Mouse (Mus musculus): ENCODE results near the gene Fancf. TPM values are rescaled to one million over a fixed set of nuclear protein-coding genes. Genes with fewer than 3 reads are reported as not detected.

Gene Fancf
- total RNA-seq (2021), result 1 to 10 TPM; 5.2 to 5.3 TPM

DNA sequence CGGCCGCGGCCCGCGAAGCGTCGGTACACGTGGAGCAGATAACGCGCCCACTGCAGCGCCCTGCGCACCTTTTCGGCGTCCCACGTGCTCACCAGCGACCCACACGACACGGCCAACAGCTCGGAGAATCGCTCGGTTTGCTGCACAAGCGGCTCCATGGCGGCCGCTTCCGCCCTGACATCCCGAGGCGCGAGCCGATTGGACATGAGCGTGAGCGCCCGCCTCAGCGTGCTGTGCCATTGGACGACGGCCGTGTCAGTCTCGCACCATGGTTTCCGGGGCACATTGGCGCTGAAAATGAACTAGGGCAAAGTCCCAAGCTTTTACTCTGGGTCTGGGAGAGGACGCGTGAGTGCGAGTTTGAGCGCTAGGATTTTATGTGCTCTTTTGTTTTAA lies at the start of gene Fancf:
Fancf (minus strand) TSS at position 171 of the 396 bp plus-strand sequence.
- peak; percentile 97 to 98 for DNase-seq (ENCODE audit: extremely low spot score in 1 of 2, low spot score in 2 of 2)
- intact Hi-C loops (cut with DNase I), result loop anchor here (5.0 kb wide), 1 partner anchor 110 kb away; no protein-coding TSS in a partner anchor

DNA sequence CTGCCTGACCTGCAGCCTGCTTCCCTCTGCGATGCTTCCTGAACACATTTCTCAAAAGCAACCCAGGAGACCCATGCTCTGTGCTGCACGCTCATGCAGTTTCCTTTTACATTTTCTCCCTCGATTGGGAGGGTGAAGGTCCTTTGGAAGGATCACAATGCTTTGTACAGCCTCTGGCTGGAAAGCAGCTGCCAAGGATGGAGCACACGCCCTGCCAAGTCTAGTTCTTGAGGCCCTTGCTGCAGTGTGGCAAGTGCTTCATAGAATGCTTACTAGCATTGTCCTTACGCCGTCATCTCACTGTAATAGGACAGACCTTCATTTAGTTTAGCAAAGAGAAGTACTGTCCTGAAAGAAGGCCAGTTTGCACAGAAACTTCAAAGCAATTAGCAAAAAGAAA lies 37.0 kb upstream of the Fancf start:
- DNase-seq (ENCODE audit: extremely low spot score in 1 of 2, low spot score in 2 of 2), result no peak
- intact Hi-C loops (cut with DNase I), result no loop called here

DNA sequence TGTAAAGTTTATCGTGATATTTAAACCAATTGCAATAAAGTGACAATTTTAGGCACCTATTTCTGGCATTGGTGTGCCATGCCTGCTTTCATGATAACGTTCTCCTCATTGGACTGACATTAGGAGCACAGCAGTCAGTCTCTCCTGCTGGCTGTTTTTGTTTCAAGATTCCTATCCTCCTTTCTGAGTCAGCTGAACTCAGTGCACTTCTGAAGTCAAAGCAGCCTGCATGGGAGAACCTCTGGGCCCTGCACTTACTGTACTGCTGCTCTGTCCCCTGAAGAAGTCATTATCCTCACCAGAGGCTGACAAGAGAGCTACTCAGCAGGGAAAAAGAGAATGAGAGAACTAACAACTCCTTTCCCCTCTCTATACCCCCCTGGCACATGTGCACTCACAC lies 32.9 kb upstream of the Fancf start:
- intact Hi-C loops (cut with DNase I), result no loop called here
- DNase-seq (ENCODE audit: extremely low spot score in 1 of 2, low spot score in 2 of 2), result no peak

DNA sequence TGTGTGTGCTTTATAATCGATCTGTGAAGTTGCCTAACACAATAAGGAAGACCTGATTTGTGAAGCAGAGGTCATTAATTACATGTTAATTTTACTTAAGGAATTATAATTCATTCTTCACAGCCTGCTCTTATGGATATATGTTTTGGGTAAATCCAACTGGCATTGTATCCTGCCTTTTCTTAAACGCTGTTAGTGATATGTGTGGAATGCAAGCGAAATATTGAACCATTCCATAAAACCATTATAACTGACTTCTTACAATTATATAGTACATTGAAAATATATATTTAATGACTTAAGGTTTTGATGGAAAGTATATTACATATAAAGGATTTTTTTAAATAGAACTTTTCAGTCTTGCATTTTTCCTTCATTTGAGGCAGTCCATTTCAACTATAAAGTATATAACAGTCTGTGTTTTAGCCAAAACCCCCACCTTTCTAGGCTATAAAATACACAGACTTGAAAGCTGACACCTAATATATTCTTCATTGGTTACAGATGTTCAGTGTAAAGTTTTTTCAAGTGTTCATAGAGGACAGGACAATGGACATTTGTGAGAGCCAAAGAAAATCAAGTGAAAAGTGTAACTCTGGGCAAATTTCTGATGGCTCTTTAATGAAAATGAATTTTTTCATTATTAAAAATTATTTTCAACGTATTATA lies 32.2 kb upstream of the Fancf start:
- intact Hi-C loops (cut with DNase I), result no loop called here
- no peak for DNase-seq (ENCODE audit: extremely low spot score in 1 of 2, low spot score in 2 of 2)

DNA sequence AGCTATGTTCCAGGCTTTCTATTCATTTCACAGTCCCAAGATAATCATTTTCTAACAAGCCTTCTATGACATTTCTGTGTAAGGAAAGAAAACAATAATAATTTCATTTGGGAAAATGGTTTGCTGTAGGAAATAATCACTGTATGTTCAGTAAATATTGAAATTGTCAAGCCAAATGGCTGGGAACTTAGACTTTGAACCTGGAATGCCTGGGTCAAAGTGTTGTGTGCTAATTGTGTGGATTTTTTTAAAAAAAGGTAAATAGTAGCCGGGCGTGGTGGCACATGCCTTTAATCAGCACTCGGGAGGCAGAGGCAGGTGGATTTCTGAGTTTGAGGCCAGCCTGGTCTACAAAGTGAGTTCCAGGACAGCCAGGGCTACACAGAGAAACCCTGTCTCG lies 30.9 kb upstream of the Fancf start:
- intact Hi-C loops (cut with DNase I), result no loop called here
- DNase-seq (ENCODE audit: extremely low spot score in 1 of 2, low spot score in 2 of 2), result no peak

DNA sequence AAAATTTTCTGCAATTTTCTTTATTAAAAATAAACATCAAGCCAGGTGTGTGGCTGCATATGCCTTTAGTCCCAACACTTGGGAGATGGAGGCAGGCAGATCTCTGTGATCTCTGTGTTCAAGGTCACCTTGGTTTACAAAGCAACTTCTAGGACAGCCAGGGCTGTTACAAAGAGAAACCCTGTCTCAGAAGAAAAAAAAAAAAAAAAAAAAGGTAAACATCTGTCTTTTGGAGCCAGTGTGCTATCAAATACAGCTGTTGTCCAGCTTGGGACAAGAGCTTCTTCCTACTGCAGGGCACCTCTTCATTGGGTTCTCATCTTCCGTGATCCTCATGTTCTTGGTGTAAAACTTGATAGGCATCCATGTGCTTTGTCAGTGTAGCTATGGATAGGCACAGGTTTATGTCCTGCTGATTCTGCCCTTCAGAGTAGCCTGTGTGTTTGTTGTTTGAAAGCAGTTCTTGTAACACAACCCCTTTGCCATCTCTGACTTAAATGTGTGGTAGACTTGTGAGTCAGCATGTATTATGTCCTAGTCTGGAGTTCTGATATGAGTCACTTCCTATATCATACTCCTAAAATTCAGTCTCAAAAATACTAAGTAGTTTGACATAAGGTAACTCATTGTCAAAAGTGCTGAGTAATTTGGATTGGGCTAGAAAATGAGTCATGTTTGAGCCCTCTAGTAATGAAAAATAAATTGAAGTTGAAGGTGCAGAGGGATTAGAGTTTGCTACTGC lies 30.3 kb upstream of the Fancf start:
- intact Hi-C loops (cut with DNase I), result no loop called here
- no peak for DNase-seq (ENCODE audit: extremely low spot score in 1 of 2, low spot score in 2 of 2)

DNA sequence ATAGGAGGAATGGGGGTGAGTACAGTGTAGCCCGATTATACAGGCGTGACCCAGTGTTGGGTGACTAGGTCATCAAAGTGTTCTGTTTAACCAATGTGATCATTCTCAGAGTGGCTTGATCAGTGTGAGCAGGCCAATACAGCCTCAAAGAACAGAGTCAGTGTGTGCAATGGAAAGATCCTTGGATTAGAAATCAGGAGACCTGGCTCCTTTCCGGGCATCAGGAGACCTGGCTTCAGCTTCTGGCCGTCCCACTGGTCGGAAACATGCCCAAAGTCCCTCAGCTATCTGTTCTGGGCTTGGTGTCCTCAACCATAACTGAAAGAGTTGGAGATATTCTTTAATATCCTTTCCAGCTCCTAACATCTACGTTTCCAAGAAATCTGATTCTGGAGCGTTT lies 27.5 kb upstream of the Fancf start:
- intact Hi-C loops (cut with DNase I), result no loop called here
- DNase-seq (ENCODE audit: extremely low spot score in 1 of 2, low spot score in 2 of 2), result no peak

DNA sequence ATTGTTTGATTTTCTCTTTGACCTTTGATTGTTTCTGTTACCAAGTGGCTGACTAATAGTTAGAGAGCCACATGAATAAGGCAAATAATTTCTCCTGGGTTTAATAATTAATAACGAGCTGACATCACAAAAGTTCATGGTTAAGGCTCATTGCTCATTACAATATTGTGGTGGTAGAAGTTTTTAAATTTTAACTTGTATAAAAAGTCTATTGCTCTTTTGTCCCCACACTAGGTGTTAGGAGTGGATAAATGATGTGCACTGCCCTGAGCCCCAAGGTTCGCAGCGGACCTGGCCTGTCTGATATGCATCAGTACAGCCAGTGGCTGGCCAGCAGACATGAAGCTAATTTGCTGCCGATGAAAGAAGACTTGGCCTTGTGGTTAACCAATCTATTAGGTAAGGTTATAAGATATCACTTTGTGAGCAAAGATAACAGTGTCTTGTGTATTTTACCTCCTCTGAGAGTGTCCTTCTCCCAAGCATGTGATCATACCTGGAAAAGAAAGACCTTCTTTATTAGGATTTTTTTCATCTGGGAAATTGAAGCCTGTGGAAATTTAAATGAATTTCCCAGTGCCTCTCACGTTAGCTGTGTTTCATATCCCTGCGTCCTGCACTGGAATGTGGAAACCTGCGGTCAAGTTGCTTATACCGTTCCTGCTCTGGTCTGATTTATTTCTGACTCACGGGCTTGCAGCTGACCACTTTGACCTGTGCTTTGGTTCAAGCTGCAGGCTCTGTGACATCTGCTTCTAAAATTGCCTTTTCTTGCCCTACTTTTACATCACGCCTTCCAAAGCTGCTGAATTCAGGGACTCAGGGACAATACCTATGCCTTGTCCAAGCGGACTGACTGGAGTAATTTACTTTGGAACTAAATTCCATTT lies 25.9 kb upstream of the Fancf start:
- intact Hi-C loops (cut with DNase I), result no loop called here
- DNase-seq (ENCODE audit: extremely low spot score in 1 of 2, low spot score in 2 of 2), result no peak

DNA sequence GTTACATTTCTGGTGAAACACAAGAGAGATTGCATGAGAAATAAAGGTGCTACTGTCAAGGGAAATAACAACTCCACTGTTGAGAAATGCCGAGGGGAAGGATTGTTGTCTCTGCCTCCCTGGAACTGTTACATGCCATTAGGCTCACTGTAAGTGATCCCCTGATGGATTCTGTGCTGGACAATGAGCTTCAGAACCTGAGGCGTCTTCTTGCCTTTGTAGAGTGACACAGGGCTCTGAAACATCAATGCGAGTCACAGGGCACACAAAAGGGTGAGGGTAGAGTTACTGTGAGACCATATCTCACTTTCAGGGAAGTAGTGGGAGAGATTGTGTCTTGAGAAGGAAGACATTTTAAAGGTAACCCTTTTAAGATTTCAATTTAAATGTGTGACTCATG lies 23.3 kb upstream of the Fancf start:
- intact Hi-C loops (cut with DNase I), result no loop called here
- no peak for DNase-seq (ENCODE audit: extremely low spot score in 1 of 2, low spot score in 2 of 2)

DNA sequence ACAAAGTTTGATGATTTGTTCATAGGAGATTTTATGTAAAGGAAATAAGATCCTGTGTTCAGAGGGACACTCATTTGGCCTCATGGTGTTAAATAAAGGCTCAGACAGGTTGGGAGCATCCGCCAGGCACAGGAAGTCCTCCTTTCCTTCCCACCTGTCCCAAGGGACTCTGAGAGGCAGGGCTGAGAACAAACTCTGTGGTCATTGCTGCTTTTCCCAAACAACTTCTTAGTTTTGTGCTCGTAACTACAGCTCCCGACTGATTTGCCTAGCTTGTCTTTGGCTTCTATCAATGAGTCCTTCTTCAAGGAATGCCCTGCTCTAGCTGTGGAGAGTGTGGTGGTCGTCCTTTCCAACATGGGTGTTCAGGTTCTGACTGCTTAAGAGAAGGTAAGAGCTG lies 18.1 kb upstream of the Fancf start:
- intact Hi-C loops (cut with DNase I), result no loop called here
- DNase-seq (ENCODE audit: extremely low spot score in 1 of 2, low spot score in 2 of 2), result no peak

DNA sequence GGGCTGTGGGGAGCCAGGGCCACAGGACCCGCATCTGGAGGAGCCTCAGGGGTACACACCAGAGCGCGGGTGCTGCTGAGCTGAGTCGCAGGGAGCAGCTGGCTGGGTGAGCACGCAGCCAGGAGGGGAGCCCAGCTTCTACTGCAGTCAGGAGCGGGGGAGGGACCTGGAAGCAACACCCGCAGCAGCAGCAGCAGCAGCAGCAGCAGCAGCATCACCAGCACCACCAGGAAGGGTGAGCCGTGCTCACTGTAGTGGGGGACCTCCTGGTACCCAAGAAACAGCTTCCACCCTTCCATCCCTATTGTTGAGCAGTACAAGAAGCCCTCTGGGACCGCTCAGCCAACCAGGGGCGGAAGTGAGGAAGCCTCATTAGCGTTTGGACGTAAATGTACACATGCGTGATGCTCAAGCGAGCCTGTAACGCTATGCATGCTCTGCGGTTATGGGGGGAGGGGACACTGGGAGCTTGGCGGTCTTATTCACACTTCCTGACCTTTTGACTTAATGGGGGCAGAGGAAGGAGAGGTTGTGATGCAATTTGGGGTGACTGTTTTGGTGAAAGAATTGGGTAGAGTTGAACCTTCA lies 17.2 kb upstream of the Fancf start:
- peak; percentile 41 to 67 for DNase-seq (ENCODE audit: extremely low spot score in 1 of 2, low spot score in 2 of 2)
- intact Hi-C loops (cut with DNase I), result no loop called here

DNA sequence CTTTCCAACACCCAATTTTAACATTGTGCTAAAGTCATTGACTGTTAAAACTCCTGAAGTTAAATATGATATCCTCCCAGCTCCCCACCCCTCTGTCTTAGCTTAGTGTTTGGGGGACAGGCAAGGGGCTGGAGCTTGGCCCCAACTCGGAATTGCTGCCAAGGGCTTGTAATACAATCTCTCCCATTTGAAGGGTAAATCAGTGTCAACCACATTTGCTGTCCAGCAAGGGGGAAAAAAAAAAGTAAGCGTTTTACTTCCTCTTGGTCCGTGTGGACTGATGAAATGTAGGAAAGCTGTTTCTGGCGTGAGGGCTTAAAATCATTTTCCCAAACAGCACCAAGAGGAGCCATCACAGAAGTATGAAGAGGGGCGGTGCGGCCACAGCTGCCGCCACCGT lies 16.7 kb upstream of the Fancf start:
- no peak for DNase-seq (ENCODE audit: extremely low spot score in 1 of 2, low spot score in 2 of 2)
- intact Hi-C loops (cut with DNase I), result no loop called here

DNA sequence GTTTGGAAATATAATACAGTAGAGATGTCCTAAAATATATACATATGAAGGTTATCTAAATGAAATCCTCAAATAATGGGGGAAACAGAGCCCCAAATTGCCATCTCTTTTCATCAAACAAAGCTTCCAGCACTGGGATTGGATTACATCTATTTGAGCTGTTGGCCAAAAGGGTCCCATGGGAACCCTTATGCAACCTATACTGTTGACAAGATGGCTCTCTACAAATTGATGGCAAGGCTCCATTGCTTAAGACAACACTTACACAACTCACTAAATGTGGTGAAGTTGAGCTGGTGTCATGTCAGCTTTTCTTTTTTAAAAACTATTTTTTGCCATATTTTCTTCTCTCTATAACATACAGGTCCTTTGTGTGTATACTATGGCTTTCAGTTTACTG lies 14.2 kb upstream of the Fancf start:
- DNase-seq (ENCODE audit: extremely low spot score in 1 of 2, low spot score in 2 of 2), result no peak
- intact Hi-C loops (cut with DNase I), result no loop called here

DNA sequence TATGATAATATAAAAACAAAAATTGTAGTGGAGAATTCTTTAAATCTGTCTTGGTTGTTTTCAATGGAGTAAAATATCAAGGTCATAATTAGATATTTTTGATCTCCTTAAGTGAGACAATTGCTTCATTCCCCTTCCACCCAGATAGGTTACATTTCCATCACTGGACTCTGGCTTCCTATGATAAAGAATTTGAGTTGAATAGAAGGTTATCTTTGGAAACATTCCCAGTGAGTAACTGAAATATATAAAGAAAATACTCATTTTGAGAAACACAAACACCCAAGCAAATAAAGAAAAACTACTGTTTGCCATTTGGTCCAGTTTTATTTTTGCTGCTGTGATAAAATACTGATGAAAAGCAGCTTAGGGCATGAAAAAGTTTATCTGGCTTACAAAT lies 10.5 kb upstream of the Fancf start:
- DNase-seq (ENCODE audit: extremely low spot score in 1 of 2, low spot score in 2 of 2), result no peak
- intact Hi-C loops (cut with DNase I), result no loop called here

DNA sequence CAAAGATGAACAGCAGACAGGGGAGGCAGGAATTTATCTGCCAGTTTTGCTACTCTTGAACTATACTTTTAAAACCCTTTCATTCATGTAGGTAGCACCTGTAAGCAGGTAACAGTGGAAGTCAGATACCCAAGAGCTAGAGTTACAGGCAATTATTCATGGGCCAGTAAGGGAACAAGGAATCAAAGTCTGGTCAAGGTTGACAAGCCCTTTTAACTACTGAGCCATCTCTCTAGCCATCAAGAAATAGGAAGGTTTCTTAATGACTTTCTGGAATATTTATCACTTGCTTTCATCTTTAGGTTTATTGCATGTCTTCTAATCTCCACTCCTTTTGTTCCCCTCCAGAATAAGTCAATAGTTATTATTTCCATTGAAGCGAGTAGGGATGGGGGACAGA lies 10.0 kb upstream of the Fancf start:
- intact Hi-C loops (cut with DNase I), result no loop called here
- DNase-seq (ENCODE audit: extremely low spot score in 1 of 2, low spot score in 2 of 2), result no peak

DNA sequence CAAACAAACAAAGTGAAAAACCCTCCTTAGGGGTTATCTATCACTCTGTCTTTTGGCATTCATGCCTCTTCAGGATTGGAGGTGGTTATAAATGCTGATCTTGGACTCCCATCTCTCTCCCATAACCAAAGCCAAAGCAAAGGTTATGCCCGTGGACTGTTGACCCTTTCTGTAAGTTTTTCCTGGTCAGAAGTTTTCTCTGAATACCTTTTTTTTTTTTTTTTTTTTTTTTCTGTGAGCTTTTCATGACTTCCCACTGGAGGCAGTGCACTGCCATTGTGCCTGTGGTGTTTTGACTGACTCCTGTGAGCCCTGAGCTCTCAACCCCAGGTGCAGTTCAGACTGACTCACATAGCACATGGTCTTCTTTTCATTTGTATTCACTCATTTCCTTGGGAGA lies 5.9 kb upstream of the Fancf start:
- DNase-seq (ENCODE audit: extremely low spot score in 1 of 2, low spot score in 2 of 2), result no peak
- intact Hi-C loops (cut with DNase I), result no loop called here

DNA sequence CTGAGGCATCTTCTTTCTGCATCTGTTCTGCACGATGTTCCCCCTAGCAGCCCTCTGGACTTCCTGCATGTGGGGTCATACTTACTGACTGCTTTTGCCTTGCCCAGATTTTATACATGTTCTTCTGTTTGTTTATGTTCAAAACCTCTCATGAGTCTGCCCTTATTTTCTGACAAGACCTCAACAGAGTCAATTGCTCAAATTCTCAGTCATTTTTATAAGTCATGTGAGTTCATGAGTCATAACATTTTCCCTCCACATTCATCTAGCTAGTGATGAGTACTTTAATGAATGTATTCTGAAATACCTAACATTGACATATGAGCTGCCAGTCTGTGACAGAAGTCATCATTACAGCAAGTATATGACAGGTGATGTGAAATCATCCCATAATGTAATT lies 3.3 kb upstream of the Fancf start:
- DNase-seq (ENCODE audit: extremely low spot score in 1 of 2, low spot score in 2 of 2), result no peak
- intact Hi-C loops (cut with DNase I), result no loop called here

DNA sequence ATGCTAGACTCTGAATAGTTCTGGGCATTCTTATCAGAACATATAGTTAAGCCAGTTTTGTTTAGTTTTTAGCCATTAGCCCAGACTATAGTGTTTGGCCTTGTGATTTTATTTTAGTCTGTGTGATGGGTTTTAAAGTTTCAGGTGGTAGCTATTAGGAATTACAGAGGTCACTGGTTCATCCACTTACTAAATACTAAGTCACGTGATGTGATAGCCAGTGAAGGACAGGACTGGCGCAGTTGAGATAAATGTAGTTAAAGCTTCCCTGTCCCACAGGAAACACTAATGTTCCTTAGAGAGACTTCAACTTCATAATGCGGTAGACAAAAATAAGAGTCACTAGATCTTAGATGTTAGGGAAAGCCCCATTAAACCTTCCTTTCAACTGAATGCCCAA lies 775 bp upstream of the Fancf start:
- intact Hi-C loops (cut with DNase I), result loop anchor here (5.0 kb wide), 1 partner anchor 109 kb away; no protein-coding TSS in a partner anchor

More for the DNA sequence above, 775 bp upstream of the Fancf start:
- no peak for DNase-seq (ENCODE audit: extremely low spot score in 1 of 2, low spot score in 2 of 2)
